Mouse (Mus musculus) adrenal gland, postnatal 4 days (tissue): ENCODE measurements at regions not wholly inside any gene's neighbourhood (a gene's known extent, or its start where the extent isn't known, plus 50 kb on each side); places are given as distances from the start of the nearest gene placed in this dataset. TPM values are rescaled to one million over a fixed set of nuclear protein-coding genes. Genes with fewer than 3 reads are reported as not detected.

ENCODE experiments used
- DNase-seq, 2 experiments: peaks; one replicate each; pipeline ENCODE4 v3.0.0; 2021 to 2022; ENCODE audit warnings: low spot score in 2 of 2, mixed read lengths in 2 of 2
- microRNA-seq: library from miRNA; unstranded; fragments of <30 nt; microRNA quantifications from one replicate; pipeline ENCODE4 v1.2.0, GENCODE M21; 2021

DNA sequence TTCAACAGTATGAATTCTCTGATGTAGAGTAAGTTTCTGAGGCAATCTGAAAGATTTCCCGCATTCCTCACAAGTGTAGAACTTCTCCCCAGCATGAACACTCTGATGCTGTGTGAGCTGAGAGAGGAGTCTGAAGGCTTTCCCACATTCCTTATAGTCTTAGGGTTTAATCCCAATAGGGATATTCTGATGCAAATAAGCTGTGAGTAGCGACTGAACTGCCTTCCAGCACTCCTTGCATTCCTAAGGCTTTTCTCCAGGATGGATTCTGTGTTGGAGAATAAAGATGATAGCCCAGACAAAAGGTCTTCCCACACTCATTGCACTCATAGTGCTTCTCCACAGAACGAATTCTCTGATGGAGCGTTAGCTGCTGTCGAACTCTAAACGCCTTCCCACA lies 152.6 kb upstream of the Api5 start:
- DNase-seq: no peak

DNA sequence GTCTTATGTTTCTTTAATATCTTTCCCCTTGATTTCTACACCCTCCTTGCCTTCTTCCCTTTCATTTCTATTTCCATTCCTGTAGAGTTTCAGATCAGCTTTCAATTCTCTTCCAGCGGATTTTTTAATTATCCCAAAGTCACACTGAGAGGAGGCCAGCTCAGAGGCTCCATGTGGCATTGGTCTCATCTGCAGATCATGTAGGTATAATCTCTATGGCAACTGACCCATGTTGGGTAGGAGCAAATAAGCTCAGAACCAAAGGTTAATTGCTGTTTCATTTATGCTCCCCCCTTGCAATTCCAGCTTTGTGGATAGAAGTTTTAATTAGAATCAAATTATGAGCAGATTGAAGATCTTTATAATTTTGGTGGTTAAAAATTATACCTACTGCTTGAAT lies 149.3 kb upstream of the Api5 start:
- DNase-seq: no peak

DNA sequence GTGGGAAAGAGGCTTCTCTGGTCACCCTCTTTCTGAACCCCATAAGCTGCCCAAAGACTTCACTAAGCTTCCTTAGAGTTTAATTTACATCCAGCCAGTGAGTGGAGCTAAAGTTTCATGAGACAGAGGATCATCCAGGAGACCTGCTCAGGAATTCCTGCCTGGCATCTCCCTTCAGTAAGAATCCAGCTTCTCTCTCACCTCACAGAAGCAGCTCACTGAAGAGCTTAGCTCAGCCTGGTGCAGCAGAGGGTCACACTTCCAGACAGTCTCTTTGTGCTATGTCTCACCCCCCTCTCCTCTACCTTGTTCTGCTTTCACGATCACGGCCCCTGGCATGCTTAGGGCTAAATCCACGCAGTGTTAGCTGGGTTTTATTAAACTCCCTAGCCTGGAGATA lies 133.7 kb upstream of the Api5 start:
- no peak for DNase-seq

DNA sequence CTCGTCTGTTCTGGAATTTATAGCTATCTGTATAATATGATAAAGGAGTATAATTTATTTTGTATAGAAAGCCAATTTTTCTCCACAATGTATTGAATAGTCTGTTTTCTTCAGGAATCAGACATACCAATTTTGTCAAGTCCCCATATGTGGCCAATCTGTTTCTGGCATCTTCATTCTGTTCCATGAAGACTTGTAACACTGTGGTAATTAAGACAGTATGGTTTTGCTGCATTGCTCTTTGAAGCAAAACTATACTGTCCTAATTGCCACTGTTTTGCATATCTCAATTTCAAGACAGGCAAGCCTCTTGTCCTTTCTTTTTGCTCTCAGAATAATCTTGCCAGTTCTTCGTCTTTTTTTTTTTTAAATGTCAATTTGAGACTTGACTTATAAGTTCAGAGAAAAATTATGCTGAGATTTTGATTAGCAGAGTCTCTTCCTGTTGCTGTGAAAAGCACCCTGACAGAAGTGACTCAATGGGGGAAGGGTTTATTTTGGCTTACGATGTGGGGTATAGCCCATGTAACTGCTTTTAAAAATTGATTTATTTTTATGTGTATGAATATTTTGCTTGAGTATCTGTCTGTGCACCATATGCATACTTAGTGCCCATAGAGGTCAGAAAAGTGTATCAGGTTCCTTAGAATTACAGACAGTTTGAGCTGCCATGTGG lies 103.4 kb upstream of the Api5 start:
- DNase-seq: no peak

DNA sequence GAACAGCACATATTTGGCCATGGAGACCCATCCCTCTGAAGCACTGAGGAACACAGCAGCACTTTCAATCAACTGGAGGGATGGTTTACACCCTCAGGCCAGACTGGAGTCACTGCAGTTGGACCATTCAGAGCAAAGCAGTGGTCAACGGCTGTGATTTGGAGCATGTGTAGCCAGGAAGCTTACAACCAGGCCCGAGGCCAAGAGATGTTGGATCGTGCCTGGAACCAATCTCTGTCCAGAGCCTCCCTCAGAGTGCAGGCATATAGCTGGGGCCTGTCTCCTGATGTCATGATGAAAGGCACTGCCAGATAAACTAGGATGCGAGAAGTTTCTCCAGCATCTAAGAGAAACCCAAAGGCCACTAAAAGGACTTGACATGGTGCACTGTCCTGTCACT lies 98.7 kb upstream of the Api5 start:
- DNase-seq: no peak

DNA sequence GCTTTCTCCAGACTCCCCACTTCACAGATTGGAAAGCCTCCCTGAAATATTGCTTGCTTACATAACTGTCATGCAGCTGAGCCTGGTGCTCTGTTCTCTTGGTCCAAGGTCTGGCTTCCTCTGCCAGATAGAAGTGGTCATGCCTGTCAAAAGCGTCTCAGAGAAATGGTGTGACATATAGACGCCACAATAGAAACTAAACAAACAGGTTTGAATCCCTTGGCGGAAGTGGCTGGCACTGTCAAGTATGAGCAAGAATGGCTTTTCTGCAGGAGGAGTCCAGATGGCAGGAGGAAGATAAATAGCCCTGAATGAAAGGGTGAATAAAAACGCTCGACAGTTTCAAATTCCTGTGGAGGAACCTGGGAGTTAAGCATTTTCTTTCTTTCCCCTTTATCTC lies 93.2 kb upstream of the Api5 start:
- DNase-seq: no peak

DNA sequence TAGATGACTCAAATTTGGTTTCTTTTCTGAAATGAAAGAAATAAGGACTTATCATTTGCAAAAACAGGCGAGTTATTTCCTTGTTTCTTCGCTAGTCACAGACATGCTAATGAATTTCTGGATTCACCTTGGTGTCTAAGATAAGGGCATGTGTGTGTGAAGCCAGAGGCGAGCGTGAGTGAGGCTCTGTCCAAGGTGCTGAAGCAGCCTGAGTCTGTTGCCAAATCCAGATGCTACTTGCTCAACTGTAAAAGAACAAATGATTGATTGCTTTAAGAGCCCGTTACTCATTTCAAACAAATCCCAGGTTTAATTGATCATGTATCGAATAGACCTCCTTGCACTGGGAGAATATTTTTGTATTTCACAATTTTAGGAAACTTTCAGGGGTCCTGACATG lies 86.6 kb upstream of the Api5 start:
- peak in 1 of 2 experiments; percentile 7 for DNase-seq

DNA sequence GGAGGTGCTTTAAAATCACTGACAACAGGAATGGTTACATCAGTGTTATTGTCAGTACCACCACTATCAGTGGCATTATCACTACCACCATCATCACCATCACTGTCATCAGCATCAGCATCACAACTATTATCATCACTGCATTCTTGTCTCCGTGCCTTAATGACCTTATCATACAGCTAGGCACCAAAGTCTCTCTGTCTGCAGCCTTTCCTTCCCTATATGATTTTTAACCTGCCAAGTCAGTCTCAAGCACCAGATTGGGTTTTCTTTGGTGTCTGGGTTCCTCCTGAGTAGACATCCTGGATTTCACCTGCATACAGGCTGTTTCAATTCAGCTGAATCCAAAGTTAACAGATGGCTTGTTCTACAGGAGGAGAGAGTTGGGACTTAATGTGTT lies 78.9 kb upstream of the Api5 start:
- DNase-seq: no peak

DNA sequence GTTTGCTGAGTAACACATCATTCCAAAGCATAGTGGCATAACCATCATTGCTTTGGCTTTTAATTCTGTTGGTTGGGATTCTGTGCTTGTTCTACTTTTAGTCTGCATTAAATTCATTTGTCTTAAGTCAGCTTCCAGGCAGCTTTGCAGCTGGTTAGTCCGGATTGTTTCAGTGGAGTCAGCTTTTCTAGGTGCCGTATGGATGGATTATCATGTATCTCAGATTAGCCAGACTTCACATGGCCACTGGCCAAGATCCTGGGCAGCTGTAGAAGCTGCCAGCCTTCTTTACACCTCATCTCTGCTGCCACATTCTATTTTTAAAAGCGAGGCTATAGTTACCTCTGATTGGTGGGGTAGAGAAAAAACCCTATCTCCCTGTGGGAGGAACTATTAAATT lies 74.1 kb upstream of the Api5 start:
- DNase-seq: no peak

DNA sequence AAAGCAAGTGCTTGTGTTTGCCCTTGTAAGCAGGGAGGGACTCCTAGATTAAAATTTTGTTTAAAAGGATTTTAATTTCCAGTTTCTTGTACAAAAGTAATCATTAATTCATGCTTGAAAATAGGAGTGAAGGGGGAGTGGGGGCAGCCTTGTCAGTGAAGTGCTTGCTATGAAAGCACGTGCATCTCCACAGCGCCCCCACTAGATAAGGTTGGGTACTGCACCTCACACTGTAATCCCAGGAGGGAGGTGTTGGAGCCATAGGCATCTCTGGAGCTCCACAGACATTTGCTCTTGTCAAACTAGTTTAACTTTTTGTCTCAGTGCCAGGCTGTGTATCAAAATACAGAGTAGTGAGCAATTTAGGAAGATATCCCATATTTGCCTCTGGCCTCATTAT lies 62.7 kb upstream of the Api5 start:
- DNase-seq: no peak

DNA sequence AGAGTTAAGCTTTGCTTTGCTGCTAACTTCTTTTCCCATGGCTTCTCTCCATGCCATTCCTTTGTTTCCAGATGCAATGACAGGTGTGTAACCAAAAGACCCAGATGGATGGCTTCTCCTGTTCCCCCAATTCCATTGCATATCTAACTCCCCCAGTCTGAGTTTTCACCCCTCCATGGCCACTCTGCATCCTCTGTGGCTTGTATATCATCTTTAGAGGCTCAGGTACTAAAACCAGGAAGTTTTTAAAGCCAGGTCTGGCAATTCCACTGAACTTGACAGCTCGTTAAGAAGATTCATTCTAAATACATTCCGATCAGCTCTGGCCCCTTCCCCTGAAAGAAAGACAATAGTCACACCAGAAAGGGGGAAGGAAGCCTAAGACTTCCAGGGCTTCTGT lies 60.6 kb upstream of the Api5 start:
- no peak for DNase-seq

Small RNAs in the stretch of these regions (microRNA-seq; reads per million reads assigned to microRNA genes)
- gene Gm44461: not detected
